Mouse (Mus musculus) liver, embryonic 14.5 days (tissue): ENCODE results near the gene Gm49388.

Experiments
- CTCF ChIP-seq: IDR thresholded peaks from 2 replicates; pipeline ENCODE4 v1.5.1; 2016; ENCODE audit warnings: antibody characterized with exemption, low read depth, control low read depth
- EP300 ChIP-seq: IDR thresholded peaks from 2 replicates; pipeline ENCODE4 v1.6.1; 2016; ENCODE audit warnings: antibody characterized with exemption, low read depth

DNA sequence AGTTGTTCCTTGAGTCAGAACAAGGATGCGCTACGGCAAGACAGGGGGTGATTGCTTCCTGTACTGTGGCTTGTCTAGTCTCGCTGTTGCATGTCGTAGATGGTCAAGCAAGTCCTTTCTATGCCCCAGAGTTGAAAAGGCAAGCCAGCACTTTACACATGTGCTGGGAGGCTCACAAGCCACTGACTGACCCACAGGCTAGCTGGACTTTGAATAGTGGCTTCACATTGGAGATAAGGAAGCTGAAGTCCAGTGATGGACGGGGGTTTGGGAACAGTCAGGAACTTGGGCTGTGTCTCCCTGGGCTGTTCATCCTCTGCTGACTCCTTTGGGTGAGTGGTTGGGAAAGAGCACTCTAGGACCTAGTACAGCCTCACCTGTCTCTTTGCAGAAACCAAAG lies 33.8 kb upstream of the Gm49388 start:
- TF ChIP-seq CTCF (no peak), EP300 (no peak)
